Mouse (Mus musculus): Measurements from ENCODE around the gene Kctd5. TPM values are rescaled to one million over a fixed set of nuclear protein-coding genes. Genes with fewer than 3 reads are reported as not detected.

Kctd5 gene
- polyA plus RNA-seq, 1 experiment from 2014 or later: 31.3 TPM

DNA sequence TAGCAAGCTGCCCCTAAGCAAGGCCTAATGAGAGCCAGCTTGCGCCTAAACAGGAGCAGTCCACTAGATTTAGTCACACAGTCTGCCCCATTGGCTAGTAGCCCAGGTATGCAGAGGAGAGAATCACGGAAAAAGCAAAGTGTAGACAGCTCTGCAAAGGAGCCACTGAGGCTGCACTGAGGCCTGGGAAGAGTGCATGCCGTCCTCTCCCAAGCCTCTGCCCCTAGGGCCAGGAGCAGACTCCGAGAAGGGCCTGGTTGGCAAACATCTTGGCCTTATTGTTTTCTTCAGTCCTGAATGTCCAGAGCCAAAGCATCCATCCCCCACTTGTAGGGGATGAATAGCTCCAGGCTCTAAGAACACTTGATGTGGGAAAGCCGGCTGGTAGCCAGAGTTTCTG is 5.0 kb downstream of the Kctd5 start:
- no peak overlapping the region for H3K27ac ChIP-seq
- 67% methylated on average over 5 of the region's 5 CpGs for WGBS
- H3K4me2 ChIP-seq: no peak overlapping the region
- ATAC-seq (replicated peaks; ENCODE audit: insufficient number of reproducible peaks, insufficient read depth, low FRiP score, low read depth): no peak
- H3K9me3 ChIP-seq (replicated peaks): no peaks in the 10 kb centered on the region
- H3K36me3 ChIP-seq: no peaks in the 10 kb centered on the region
- H3K27me3 ChIP-seq: no peaks in the 10 kb centered on the region
- no peak overlapping the region for H3K9ac ChIP-seq
- H3K4me3 ChIP-seq: no peak overlapping the region
- peaks cover 21% of the 10 kb centered on the region for H3K4me1 ChIP-seq (replicated peaks)

GRCm38 (mm10) chr17:24062459-24063155 is 10.7 kb downstream of the Kctd5 start:
- H3K4me3 ChIP-seq: no peak overlapping the region
- no peaks in the 10 kb centered on the region for H3K4me1 ChIP-seq (replicated peaks)
- H3K4me2 ChIP-seq: no peak overlapping the region
- no peaks in the 10 kb centered on the region for H3K27me3 ChIP-seq
- no peaks in the 10 kb centered on the region for H3K9me3 ChIP-seq (replicated peaks)
- H3K27ac ChIP-seq: no peak overlapping the region
- H3K9ac ChIP-seq: no peak overlapping the region
- ATAC-seq (replicated peaks; ENCODE audit: insufficient number of reproducible peaks, insufficient read depth, low FRiP score, low read depth): no peak
- H3K36me3 ChIP-seq: peaks cover 23% of the 10 kb centered on the region
- 79% methylated on average over 4 of the region's 4 CpGs for WGBS

DNA sequence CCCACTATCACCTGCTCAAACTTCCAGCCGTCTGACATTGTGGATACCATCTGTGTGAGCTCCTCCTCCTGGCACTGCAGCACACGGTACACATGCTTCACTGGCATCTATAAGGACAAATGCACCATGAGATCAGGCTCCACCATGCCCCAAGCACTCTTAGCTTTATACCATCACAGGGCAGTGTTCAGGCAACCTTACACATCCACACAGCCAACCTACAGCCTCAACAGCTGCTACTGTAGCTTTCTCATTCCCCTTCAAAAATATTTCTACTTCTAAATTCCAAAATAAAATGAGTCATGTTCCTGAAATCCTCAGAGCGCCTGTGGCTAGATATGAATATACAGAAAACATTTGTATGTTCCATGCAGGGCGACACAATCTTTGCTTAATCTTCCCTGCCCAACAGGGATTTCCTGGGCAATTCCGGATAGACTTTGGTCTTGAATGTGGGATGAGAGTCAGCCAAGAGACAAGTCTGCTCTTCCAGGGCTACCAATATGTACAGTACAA is 15.5 kb downstream of the Kctd5 start:
- Histone ChIP-seq H3K9me3 (replicated peaks) (no peaks in the 10 kb centered on the region), H3K27me3 (no peaks in the 10 kb centered on the region), H3K4me2 (no peak overlapping the region), H3K4me1 (replicated peaks) (0 out of 2 replicates have a peak, but pooled peaks cover 4% of the 10 kb centered on the region), H3K36me3 (peaks cover 65% of the 10 kb centered on the region), H3K27ac (no peak overlapping the region), H3K9ac (no peak overlapping the region), H3K4me3 (no peak overlapping the region)
- WGBS: 88% methylated on average over 5 of the region's 5 CpGs
- no peak for ATAC-seq (replicated peaks; ENCODE audit: insufficient number of reproducible peaks, insufficient read depth, low FRiP score, low read depth)

DNA sequence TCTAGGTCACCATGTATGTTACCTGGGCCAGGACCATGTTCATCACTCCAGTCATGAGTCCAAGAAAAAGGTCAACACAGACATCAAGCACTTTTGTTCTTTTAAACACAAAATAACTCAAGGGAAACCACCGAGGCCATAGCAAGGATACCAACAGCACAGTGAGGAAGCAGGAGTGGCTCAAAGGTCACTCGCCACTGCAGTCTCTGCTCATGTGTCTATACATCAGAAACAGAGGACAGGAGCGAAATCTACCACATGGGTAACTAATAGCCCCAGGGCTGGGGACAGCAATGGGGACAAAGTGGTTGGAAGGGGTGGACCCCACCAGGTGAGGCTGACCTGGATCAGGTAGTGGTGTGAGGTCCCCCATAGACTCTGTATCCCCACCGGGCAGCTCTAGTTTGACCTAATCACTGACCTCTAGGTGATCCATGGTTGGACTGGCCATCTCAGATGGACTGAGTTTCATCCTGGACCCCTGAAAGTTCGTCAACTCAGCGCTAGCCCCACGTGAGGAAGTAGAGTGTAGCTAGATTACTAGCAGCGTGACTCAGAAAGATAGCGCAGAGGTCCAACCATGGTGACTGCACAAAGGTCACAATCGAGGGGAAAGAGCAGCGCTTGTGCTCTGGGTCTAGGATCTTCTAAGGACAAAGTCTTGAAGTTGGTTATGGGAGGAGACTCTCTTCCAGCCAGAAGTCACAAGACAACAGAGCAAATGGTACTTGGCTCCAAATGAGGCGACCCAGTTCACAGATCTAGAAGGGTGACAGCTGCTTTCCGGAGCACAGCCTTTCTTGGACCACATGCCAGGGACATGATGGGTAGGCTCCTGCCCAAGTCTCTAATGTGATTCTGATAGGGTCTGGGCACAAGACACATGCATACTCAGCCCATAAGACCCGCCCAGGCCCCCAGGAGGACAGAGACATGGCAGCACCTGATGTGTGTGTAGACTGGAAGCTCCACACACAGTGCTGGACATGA is 16.4 kb downstream of the Kctd5 start:
- no peak for ATAC-seq (replicated peaks; ENCODE audit: insufficient number of reproducible peaks, insufficient read depth, low FRiP score, low read depth)
- no peak overlapping the region for H3K27ac ChIP-seq
- no peak overlapping the region for H3K9ac ChIP-seq
- no peak overlapping the region for H3K4me2 ChIP-seq
- 0 out of 2 replicates have a peak, but pooled peaks cover 4% of the 10 kb centered on the region for H3K4me1 ChIP-seq (replicated peaks)
- no peaks in the 10 kb centered on the region for H3K27me3 ChIP-seq
- H3K4me3 ChIP-seq: no peak overlapping the region
- no peaks in the 10 kb centered on the region for H3K9me3 ChIP-seq (replicated peaks)
- H3K36me3 ChIP-seq: peaks cover 65% of the 10 kb centered on the region
- WGBS: 91% methylated on average over 14 of the region's 14 CpGs

- Histone ChIP-seq H3K36me3 (peaks cover 44% of the 10 kb centered on the region), H3K4me1 (replicated peaks) (no peaks in the 10 kb centered on the region), H3K27me3 (no peaks in the 10 kb centered on the region), H3K9ac (no peak overlapping the region), H3K4me2 (no peak overlapping the region), H3K4me3 (no peak overlapping the region), H3K27ac (no peak overlapping the region), H3K9me3 (replicated peaks) (no peaks in the 10 kb centered on the region)
- ATAC-seq (replicated peaks; ENCODE audit: insufficient number of reproducible peaks, insufficient read depth, low FRiP score, low read depth): no peak
- WGBS: 83% methylated on average over 8 of the region's 8 CpGs
Observed at GRCm38 (mm10) chr17:24049008-24049407, 24.3 kb downstream of the Kctd5 start.

GRCm38 (mm10) chr17:24048053-24048452 is 25.2 kb downstream of the Kctd5 start:
- no peak for ATAC-seq (replicated peaks; ENCODE audit: insufficient number of reproducible peaks, insufficient read depth, low FRiP score, low read depth)
- peaks cover 34% of the 10 kb centered on the region for H3K36me3 ChIP-seq
- H3K4me2 ChIP-seq: no peak overlapping the region
- H3K4me3 ChIP-seq: no peak overlapping the region
- no peaks in the 10 kb centered on the region for H3K4me1 ChIP-seq (replicated peaks)
- 78% methylated on average over 5 of the region's 5 CpGs for WGBS
- no peak overlapping the region for H3K9ac ChIP-seq
- no peaks in the 10 kb centered on the region for H3K9me3 ChIP-seq (replicated peaks)
- no peaks in the 10 kb centered on the region for H3K27me3 ChIP-seq
- H3K27ac ChIP-seq: no peak overlapping the region

DNA sequence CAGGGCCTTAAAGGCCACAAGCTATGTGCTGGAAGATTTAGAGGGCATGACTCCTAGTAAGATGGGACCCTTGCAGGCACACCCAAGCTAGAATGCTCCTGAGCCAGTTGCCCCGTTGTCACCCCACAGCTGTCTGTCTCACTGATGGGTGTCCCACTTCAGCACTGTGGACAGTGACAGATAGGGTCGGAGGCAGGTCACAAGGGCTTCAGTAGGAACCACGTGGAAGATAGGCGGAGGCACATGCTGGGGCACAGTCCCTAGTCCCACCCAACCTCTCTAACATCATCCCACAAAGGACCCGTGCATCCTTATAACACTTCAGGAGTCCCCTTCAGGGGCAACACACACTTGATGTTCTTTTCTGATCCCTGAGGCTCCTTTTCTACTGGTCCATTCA is 27.3 kb downstream of the Kctd5 start:
- 33% methylated on average over 5 of the region's 5 CpGs for WGBS
- peaks cover 25% of the 10 kb centered on the region for H3K36me3 ChIP-seq
- no peak for ATAC-seq (replicated peaks; ENCODE audit: insufficient number of reproducible peaks, insufficient read depth, low FRiP score, low read depth)
- H3K9me3 ChIP-seq (replicated peaks): no peaks in the 10 kb centered on the region
- H3K4me2 ChIP-seq: no peak overlapping the region
- no peaks in the 10 kb centered on the region for H3K27me3 ChIP-seq
- H3K9ac ChIP-seq: no peak overlapping the region
- no peaks in the 10 kb centered on the region for H3K4me1 ChIP-seq (replicated peaks)
- H3K27ac ChIP-seq: no peak overlapping the region
- H3K4me3 ChIP-seq: no peak overlapping the region

- Histone ChIP-seq H3K4me2 (no peak overlapping the region), H3K27me3 (no peaks in the 10 kb centered on the region), H3K9ac (no peak overlapping the region), H3K9me3 (replicated peaks) (no peaks in the 10 kb centered on the region), H3K36me3 (peaks cover 22% of the 10 kb centered on the region), H3K27ac (no peak overlapping the region), H3K4me3 (no peak overlapping the region), H3K4me1 (replicated peaks) (no peaks in the 10 kb centered on the region)
- WGBS: 79% methylated on average over 10 of the region's 10 CpGs
- ATAC-seq (replicated peaks; ENCODE audit: insufficient number of reproducible peaks, insufficient read depth, low FRiP score, low read depth): no peak
Observed at GRCm38 (mm10) chr17:24045608-24046007, 27.7 kb downstream of the Kctd5 start.

GRCm38 (mm10) chr17:24044482-24044881 is 28.8 kb downstream of the Kctd5 start:
- ATAC-seq (replicated peaks; ENCODE audit: insufficient number of reproducible peaks, insufficient read depth, low FRiP score, low read depth): no peak
- WGBS: 59% methylated on average over 5 of the region's 5 CpGs
- peaks cover 19% of the 10 kb centered on the region for H3K36me3 ChIP-seq
- no peaks in the 10 kb centered on the region for H3K9me3 ChIP-seq (replicated peaks)
- no peaks in the 10 kb centered on the region for H3K4me1 ChIP-seq (replicated peaks)
- no peaks in the 10 kb centered on the region for H3K27me3 ChIP-seq
- no peak overlapping the region for H3K9ac ChIP-seq
- H3K4me3 ChIP-seq: no peak overlapping the region
- H3K4me2 ChIP-seq: no peak overlapping the region
- H3K27ac ChIP-seq: no peak overlapping the region

GRCm38 (mm10) chr17:24037844-24038243 is 35.4 kb downstream of the Kctd5 start, which contains the start of gene Prss27:
Prss27 (plus strand) TSS chr17:24038144.
- Histone ChIP-seq H3K4me1 (replicated peaks) (peaks cover 4% of the 10 kb centered on the region; the same call in 1 of the 2 replicates), H3K9ac (no peak within 1 kb of the TSS), H3K4me2 (no peak within 1 kb of the TSS), H3K36me3 (no peaks in the 10 kb centered on the region), H3K4me3 (no peak within 1 kb of the TSS), H3K27me3 (no peaks in the 10 kb centered on the region), H3K27ac (no peak within 1 kb of the TSS), H3K9me3 (replicated peaks) (no peaks in the 10 kb centered on the region)
- ATAC-seq (replicated peaks; ENCODE audit: insufficient number of reproducible peaks, insufficient read depth, low FRiP score, low read depth): no peak
- WGBS: 56% methylated on average over 4 of the region's 4 CpGs

GRCm38 (mm10) chr17:24037360-24037759 is 35.9 kb downstream of the Kctd5 start:
- Histone ChIP-seq H3K27me3 (no peaks in the 10 kb centered on the region), H3K9ac (no peak overlapping the region), H3K4me3 (no peak overlapping the region), H3K36me3 (no peaks in the 10 kb centered on the region), H3K4me1 (replicated peaks) (peaks cover 4% of the 10 kb centered on the region; the same call in 1 of the 2 replicates), H3K9me3 (replicated peaks) (no peaks in the 10 kb centered on the region), H3K4me2 (no peak overlapping the region), H3K27ac (no peak overlapping the region)
- WGBS: 74% methylated on average over 13 of the region's 13 CpGs
- no peak for ATAC-seq (replicated peaks; ENCODE audit: insufficient number of reproducible peaks, insufficient read depth, low FRiP score, low read depth)

Data from heart, embryonic 15.5 days (tissue).